Mouse (Mus musculus): ENCODE results near the gene Mbd4.

- TF ChIP-seq POLR2A (IDR thresholded peaks at IDR 0.05; ENCODE audit: borderline replicate concordance, insufficient read depth, low read length) (no peak), CTCF (IDR thresholded peaks at IDR 0.05; ENCODE audit: borderline replicate concordance, insufficient read depth, low read depth, low read length) (no peak)
Measured at GRCm38 (mm10) chr6:115815041-115815440, 38.1 kb downstream of the Mbd4 start.
